Mouse (Mus musculus) liver, postnatal 0 days (tissue): ENCODE measurements around the gene Crip2. TPM values are rescaled to one million over a fixed set of nuclear protein-coding genes. Genes with fewer than 3 reads are reported as not detected.

Source experiments
- ATAC-seq: fragments of 200-750 bp; cut with Nextera tagmentation; 2 replicates; pipeline ENCODE4 v1.8.0; 2017; ENCODE audit warnings: mild to moderate bottlenecking, moderate library complexity
- DNase-seq: peaks from one replicate; pipeline ENCODE4 v3.0.0-alpha.2; 2016
- H3K27ac ChIP-seq: fragments of 300-500 bp; sonication (generic); 2 replicates; pipeline ENCODE4 v1.5.1; 2014; ENCODE audit warnings: antibody characterized with exemption, moderate library complexity, mild to moderate bottlenecking, low read depth
- H3K27me3 ChIP-seq: fragments of 300-500 bp; sonication (generic); 2 replicates; pipeline ENCODE4 v1.6.1; 2014; ENCODE audit warnings: low read length, control low read depth, mixed read lengths; ENCODE audit not compliant: insufficient read depth
- H3K36me3 ChIP-seq: fragments of 300-500 bp; sonication (generic); replicated peaks from 2 replicates; pipeline ENCODE4 v1.6.1; 2014; ENCODE audit warnings: mild to moderate bottlenecking, control low read depth, low read length, moderate library complexity, mixed read lengths; ENCODE audit not compliant: insufficient read depth
- H3K4me1 ChIP-seq: fragments of 300-500 bp; sonication (generic); 2 replicates; pipeline ENCODE4 v1.6.1; 2014; ENCODE audit warnings: antibody characterized with exemption, mild to moderate bottlenecking, control low read depth; ENCODE audit not compliant: insufficient read depth
- H3K4me2 ChIP-seq: fragments of 300-500 bp; sonication (generic); 2 replicates; pipeline ENCODE4 v1.6.1; 2014; ENCODE audit warnings: low read depth, mild to moderate bottlenecking, low read length, moderate library complexity, mixed read lengths
- H3K4me3 ChIP-seq: fragments of 300-500 bp; sonication (generic); 2 replicates; pipeline ENCODE4 v1.5.1; 2014; ENCODE audit warnings: low read depth, low read length
- H3K9ac ChIP-seq: fragments of 300-500 bp; sonication (generic); replicated peaks from 2 replicates; pipeline ENCODE4 v1.6.1; 2014; ENCODE audit warnings: mild to moderate bottlenecking, moderate library complexity
- H3K9me3 ChIP-seq: fragments of 300-500 bp; sonication (generic); 2 replicates; pipeline ENCODE4 v1.6.1; 2016; ENCODE audit warnings: mild to moderate bottlenecking, control low read depth, low read length, mixed read lengths
- CTCF ChIP-seq: sonication (generic); IDR thresholded peaks from 2 replicates; pipeline ENCODE4 v1.5.1; 2016; ENCODE audit warnings: antibody characterized with exemption, low read depth
- EP300 ChIP-seq: IDR thresholded peaks from 2 replicates; pipeline ENCODE4 v1.6.1; 2016; ENCODE audit warnings: antibody characterized with exemption, low read depth, mild to moderate bottlenecking
- WGBS: fragments of 180-500 bp; shearing (Covaris S2); extraction: QIAGEN DNeasy Blood & Tissue Kit; methylation state at CpG from one replicate; pipeline ENCODE4 v1.1.7; 2014; ENCODE audit not compliant: insufficient replicate concordance; 5-methylcytosine and 5-hydroxymethylcytosine counted together
- polyA plus RNA-seq: library from polyadenylated mRNA; unstranded; fragments of >200 nt; fragmentation: Nextera tagmentation; extraction: Ambion mirVana; gene quantifications from 2 replicates; pipeline ENCODE4 v1.2.1, GENCODE M21; 2015

Crip2 gene
- polyA plus RNA-seq, 1 experiment from 2014 or later = 67.4 TPM

GRCm38 (mm10) chr12:113188349-113189055, 48.5 kb downstream of the Crip2 start:
- Histone ChIP-seq H3K4me3 (no peak overlapping the region; the same call in 1 of the 2 replicates), H3K27ac (no peak overlapping the region), H3K27me3 (peaks cover 29% of the 10 kb centered on the region), H3K9ac (no peak overlapping the region), H3K36me3 (no peaks in the 10 kb centered on the region), H3K9me3 (no peaks in the 10 kb centered on the region), H3K4me1 (peaks cover 10% of the 10 kb centered on the region; the same call in 1 of the 2 replicates), H3K4me2 (no peak overlapping the region)
- DNase-seq (no peak), ATAC-seq (no peak)
- 89% methylated on average over 51 of the region's 51 CpGs for WGBS
- TF ChIP-seq CTCF (no peak), EP300 (no peak)

GRCm38 (mm10) chr12:113193423-113193822, 53.4 kb downstream of the Crip2 start:
- Histone ChIP-seq H3K4me1 (no peaks in the 10 kb centered on the region), H3K4me3 (no peak overlapping the region), H3K4me2 (no peak overlapping the region), H3K9me3 (no peaks in the 10 kb centered on the region; the same call in 1 of the 2 replicates), H3K36me3 (no peaks in the 10 kb centered on the region), H3K9ac (no peak overlapping the region), H3K27ac (no peak overlapping the region), H3K27me3 (no peaks in the 10 kb centered on the region)
- no peak for DNase-seq
- ATAC-seq = no peak
- no peak for TF ChIP-seq EP300
- no peak for TF ChIP-seq CTCF
- WGBS = 33% methylated on average over 2 of the region's 2 CpGs

Other genes starting within 250 kb of the Crip2 start
- 0.14 and 0.22 TPM in 2 replicates for gene Jag2, start 210.5 kb upstream of the Crip2 start, polyA plus RNA-seq
- 30.0 and 30.6 TPM in 2 replicates for gene Nudt14, start 198.1 kb upstream of the Crip2 start, polyA plus RNA-seq
- 4.1 and 4.7 TPM in 2 replicates for gene Btbd6, start 163.8 kb upstream of the Crip2 start, polyA plus RNA-seq
- gene Brf1, start 139.5 kb upstream of the Crip2 start, polyA plus RNA-seq = 17.0 and 18.4 TPM in 2 replicates
- gene Pacs2, start 125.7 kb upstream of the Crip2 start, polyA plus RNA-seq = 3.9 and 4.0 TPM in 2 replicates
- gene Tex22, start 65.7 kb upstream of the Crip2 start, polyA plus RNA-seq = not detected in 2 replicates
- 3.6 and 3.9 TPM in 2 replicates for gene Mta1, start 42.0 kb upstream of the Crip2 start, polyA plus RNA-seq
- 174 and 181 TPM in 2 replicates for gene Crip1, start 6.1 kb downstream of the Crip2 start, polyA plus RNA-seq
- gene Tedc1, start 16.2 kb downstream of the Crip2 start, polyA plus RNA-seq = 3.9 and 4.6 TPM in 2 replicates
- 0.20 and 0.21 TPM in 2 replicates for gene Tmem121, start 45.7 kb downstream of the Crip2 start, polyA plus RNA-seq